Mouse (Mus musculus): ENCODE measurements at regions not wholly inside any gene's neighbourhood (a gene's known extent, or its start where the extent isn't known, plus 50 kb on each side); places are given as distances from the start of the nearest gene placed in this dataset.

DNA sequence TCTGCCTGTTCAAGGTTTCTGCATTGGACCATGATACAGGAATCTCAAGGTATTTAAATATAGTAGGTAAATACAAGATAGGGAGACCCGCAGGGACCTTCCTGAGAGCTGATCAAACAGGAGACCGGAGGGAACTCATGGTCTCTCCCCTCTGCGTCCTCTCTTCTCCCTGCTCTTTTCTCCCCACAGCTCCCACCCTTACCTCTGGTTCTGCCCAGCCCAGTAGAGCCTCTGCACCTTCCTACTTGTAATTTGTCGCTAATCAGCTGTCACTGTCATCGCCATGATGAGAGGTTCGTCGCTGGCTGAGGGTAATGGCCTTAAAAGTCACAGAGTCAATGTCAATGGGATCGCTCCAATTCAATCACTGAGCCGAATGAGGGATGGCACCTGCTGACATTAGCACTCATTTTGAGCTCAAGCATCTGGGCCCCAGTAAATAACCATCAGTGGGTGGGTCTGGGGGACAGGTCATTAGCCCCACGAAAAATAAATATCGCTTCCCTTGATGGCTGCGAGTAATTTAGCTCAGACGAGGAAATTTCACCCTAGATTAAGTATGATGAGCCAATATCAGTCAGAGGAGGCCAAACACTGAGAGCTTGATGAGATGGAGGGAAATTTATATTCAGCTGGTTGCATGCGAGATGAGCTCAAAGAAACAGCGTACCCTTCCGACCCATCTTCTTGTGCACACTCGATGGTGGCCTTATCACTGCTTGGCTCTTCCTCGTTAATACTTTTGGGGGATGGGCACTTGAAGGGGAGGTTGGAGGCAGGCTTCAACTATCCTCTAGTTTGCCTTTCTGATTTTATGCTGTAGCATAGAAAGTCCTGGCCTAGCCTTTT is 56.2 kb upstream of the Paqr3 start:
- no peak for TF ChIP-seq POLR2A (IDR thresholded peaks at IDR 0.05; ENCODE audit: extremely low read depth, insufficient read depth, low read length)
- no peak for TF ChIP-seq CTCF (IDR thresholded peaks at IDR 0.05; ENCODE audit: extremely low read depth, insufficient read depth, low read length)

Data from cortical plate, adult 2 months (tissue).